Mouse (Mus musculus) heart, postnatal 0 days (tissue): ENCODE results near the gene Pard3b.

Experiments used
- CTCF ChIP-seq: IDR thresholded peaks from 2 replicates; pipeline ENCODE4 v1.5.1; 2016; ENCODE audit warnings: antibody characterized with exemption, control low read depth, low read depth
- EP300 ChIP-seq: IDR thresholded peaks from 2 replicates; pipeline ENCODE4 v1.6.1; 2016; ENCODE audit warnings: antibody characterized with exemption, low read depth

- TF ChIP-seq CTCF (no peak), EP300 (no peak)
Observed at GRCm38 (mm10) chr1:62437493-62437892, 798.9 kb downstream of the Pard3b start.
